Mouse (Mus musculus): Measurements from ENCODE around the gene Tmem267. TPM values are rescaled to one million over a fixed set of nuclear protein-coding genes. Genes with fewer than 3 reads are reported as not detected.

Gene Tmem267
- polyA plus RNA-seq, 1 experiment from 2014 or later = 1.0 TPM

DNA sequence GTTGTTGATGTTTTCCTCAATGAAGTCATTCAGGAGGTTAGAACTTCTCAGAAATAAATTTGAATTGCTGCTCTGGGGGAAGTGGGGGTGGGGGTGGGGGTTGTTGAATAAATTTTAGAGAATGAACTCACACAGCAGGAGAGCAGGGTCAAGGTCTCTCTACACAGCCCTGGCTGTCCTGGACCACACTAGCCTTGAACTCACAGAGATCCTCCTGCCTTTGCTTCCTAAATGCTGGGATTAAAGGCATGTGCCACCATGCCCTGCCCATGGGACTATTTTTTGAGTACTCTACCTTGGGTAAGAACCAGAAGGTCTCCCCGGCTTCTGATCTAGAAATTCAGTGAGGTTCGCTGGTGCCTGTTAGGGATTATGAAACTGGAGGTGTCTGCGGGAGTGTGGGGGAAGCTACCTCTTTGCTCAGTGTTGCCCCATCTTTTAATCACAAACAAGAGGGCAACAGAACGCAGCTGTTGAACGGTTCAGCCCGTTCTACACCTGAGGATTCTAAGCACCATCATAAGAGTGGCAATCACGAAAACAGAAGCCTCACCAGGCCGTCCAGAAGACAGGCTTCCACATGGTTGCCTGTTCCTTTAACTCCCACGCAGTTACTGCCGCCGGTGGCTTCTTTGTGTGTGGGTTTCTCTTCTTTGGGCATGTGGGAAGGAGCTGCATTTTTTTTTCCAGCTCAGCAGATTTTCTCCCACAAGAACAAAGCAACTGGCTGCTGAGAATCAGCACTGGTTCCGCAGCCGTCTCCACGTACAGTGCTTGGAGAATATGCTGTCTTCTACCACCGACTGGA is 161.3 kb downstream of the Tmem267 start:
- no peaks in the 10 kb centered on the region for H3K4me1 ChIP-seq (replicated peaks)
- 53% methylated on average over 15 of the region's 15 CpGs for WGBS
- no peak overlapping the region for H3K4me3 ChIP-seq
- no peak overlapping the region for H3K27ac ChIP-seq
- no peak overlapping the region for H3K9ac ChIP-seq
- ATAC-seq (replicated peaks; ENCODE audit: insufficient number of reproducible peaks, insufficient read depth, low FRiP score, low read depth) = no peak
- no peaks in the 10 kb centered on the region for H3K36me3 ChIP-seq
- H3K9me3 ChIP-seq (replicated peaks) = no peaks in the 10 kb centered on the region
- H3K4me2 ChIP-seq = no peak overlapping the region
- no peaks in the 10 kb centered on the region for H3K27me3 ChIP-seq

DNA sequence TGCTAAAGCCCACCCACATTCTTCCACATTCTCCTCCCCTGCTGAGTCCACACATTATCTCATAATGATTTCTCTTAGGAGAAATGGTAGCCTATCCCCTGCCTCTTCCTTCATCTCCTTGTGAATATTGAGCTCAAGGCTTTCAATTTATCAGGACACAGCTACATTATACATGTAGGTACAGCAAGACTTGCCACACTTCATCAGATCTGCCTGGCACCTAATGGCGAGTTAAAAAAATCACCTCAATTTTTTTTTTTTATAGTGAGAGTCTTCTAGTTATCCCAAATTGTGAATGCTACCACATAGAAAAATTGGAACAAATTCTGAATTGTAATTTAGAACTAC is 161.8 kb downstream of the Tmem267 start:
- no peaks in the 10 kb centered on the region for H3K36me3 ChIP-seq
- no peak for ATAC-seq (replicated peaks; ENCODE audit: insufficient number of reproducible peaks, insufficient read depth, low FRiP score, low read depth)
- no peak overlapping the region for H3K4me3 ChIP-seq
- no peak overlapping the region for H3K27ac ChIP-seq
- no peak overlapping the region for H3K9ac ChIP-seq
- WGBS = 68% methylated on average over 1 of the region's 1 CpGs
- H3K4me1 ChIP-seq (replicated peaks) = no peaks in the 10 kb centered on the region
- H3K9me3 ChIP-seq (replicated peaks) = no peaks in the 10 kb centered on the region
- no peaks in the 10 kb centered on the region for H3K27me3 ChIP-seq
- no peak overlapping the region for H3K4me2 ChIP-seq

DNA sequence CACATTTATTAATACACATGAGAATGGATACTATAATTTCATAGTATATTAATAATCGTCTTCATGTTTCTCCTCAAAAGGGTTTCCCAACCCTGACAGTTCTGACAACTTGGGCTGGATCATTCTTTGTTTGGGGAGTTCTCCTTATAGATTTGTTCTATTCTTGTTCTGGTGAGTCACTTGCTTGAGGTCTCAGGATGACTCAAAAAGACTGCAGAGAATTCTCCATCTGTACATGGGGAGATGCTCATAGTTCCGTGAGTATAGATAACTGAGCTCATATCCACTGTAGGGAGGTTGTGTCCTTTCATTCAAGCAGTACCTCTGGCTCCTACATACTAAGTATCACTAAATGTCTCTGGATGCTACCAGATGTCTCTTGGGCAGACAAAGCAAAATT is 166.9 kb downstream of the Tmem267 start:
- H3K4me3 ChIP-seq = no peak overlapping the region
- ATAC-seq (replicated peaks; ENCODE audit: insufficient number of reproducible peaks, insufficient read depth, low FRiP score, low read depth) = no peak
- H3K9me3 ChIP-seq (replicated peaks) = no peaks in the 10 kb centered on the region
- WGBS = 65% methylated on average over 2 of the region's 2 CpGs
- no peaks in the 10 kb centered on the region for H3K27me3 ChIP-seq
- H3K9ac ChIP-seq = no peak overlapping the region
- H3K4me1 ChIP-seq (replicated peaks) = no peaks in the 10 kb centered on the region
- no peak overlapping the region for H3K4me2 ChIP-seq
- H3K36me3 ChIP-seq = no peaks in the 10 kb centered on the region
- H3K27ac ChIP-seq = no peak overlapping the region

DNA sequence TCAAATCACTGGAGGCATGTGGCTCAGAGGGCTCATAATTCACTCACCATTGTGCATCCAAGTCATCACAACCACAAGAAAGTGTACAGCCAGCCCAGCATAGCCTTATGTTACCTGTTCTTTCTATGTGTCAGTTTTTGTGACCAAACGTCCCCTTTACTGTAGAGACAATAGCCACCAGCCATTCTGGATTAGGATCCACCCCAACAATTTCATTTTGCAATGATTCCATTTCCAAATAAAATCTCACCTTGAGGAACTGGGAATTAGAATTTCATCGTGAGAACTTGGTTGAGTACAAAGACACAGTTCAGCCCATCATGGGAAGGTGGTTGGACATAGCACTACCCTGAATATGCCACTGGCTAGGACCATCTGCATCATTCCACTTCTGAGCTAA is 168.4 kb downstream of the Tmem267 start:
- H3K27ac ChIP-seq = no peak overlapping the region
- no peak for ATAC-seq (replicated peaks; ENCODE audit: insufficient number of reproducible peaks, insufficient read depth, low FRiP score, low read depth)
- H3K9ac ChIP-seq = no peak overlapping the region
- 64% methylated on average over 2 of the region's 2 CpGs for WGBS
- H3K4me2 ChIP-seq = no peak overlapping the region
- no peaks in the 10 kb centered on the region for H3K36me3 ChIP-seq
- H3K9me3 ChIP-seq (replicated peaks) = no peaks in the 10 kb centered on the region
- H3K4me3 ChIP-seq = no peak overlapping the region
- H3K4me1 ChIP-seq (replicated peaks) = no peaks in the 10 kb centered on the region
- H3K27me3 ChIP-seq = no peaks in the 10 kb centered on the region

DNA sequence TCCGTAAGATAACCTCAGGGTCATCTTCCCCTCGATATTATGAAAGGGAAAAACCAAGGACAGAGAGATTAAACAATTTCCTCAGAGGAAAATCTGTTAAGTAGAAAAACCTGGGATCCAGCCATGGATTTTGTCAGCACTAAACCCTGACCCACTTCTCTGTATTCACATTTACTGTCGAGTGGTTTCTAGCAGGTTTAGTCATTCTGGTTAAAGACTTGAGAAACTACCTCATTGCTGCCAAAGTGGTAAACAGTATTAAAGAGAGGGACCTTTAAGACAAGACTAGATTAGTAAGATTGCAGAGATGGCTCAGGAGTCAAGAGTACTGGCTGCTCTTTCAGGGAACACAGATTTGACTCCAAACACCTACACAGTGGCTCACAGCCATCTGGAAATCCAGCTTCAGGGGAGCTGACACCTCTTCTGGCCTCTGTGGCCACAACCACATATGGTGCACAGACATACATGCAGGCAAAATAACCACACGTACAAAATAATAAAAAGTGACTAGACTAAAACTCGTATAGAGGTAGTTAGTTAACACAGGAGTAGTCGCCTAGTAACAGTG is 169.1 kb downstream of the Tmem267 start:
- Histone ChIP-seq H3K4me2 (no peak overlapping the region), H3K9me3 (replicated peaks) (no peaks in the 10 kb centered on the region), H3K9ac (no peak overlapping the region), H3K4me1 (replicated peaks) (no peaks in the 10 kb centered on the region), H3K27me3 (no peaks in the 10 kb centered on the region), H3K27ac (no peak overlapping the region), H3K4me3 (no peak overlapping the region), H3K36me3 (no peaks in the 10 kb centered on the region)
- WGBS = 67% methylated on average over 6 of the region's 6 CpGs
- no peak for ATAC-seq (replicated peaks; ENCODE audit: insufficient number of reproducible peaks, insufficient read depth, low FRiP score, low read depth)

Other genes with a start within 250 kb of the Tmem267 start
- 30.3 and 33.2 TPM in 2 replicates for gene Paip1, start 59.4 kb upstream of the Tmem267 start, polyA plus RNA-seq (2015; fragmentation: Nextera tagmentation; extraction: Ambion mirVana)
- 35.3 and 39.7 TPM in 2 replicates for gene 4833420G17Rik, start 25.3 kb upstream of the Tmem267 start, polyA plus RNA-seq (2015; fragmentation: Nextera tagmentation; extraction: Ambion mirVana)
- gene 3110070M22Rik, start 344 bp downstream of the Tmem267 start, polyA plus RNA-seq (2015; fragmentation: Nextera tagmentation; extraction: Ambion mirVana) = 0.68 and 1.1 TPM in 2 replicates
- gene Ccl28, start 135.8 kb downstream of the Tmem267 start, polyA plus RNA-seq (2015; fragmentation: Nextera tagmentation; extraction: Ambion mirVana) = not detected in 2 replicates
- 69.9 and 86.4 TPM in 2 replicates for gene Hmgcs1, start 202.3 kb downstream of the Tmem267 start, polyA plus RNA-seq (2015; fragmentation: Nextera tagmentation; extraction: Ambion mirVana)

Data from heart, embryonic 15.5 days (tissue).